Mouse (Mus musculus) MEL (cell line): ENCODE measurements at regions not wholly inside any gene's neighbourhood (a gene's known extent, or its start where the extent isn't known, plus 50 kb on each side); places are given as distances from the start of the nearest gene placed in this dataset.
A peak's percentile ranks its signal among the peaks of the same experiment; 100 is the strongest.
"Not testable (repeated sequence)": the region's sequence is repeated elsewhere in the genome, so short reads cannot be mapped to it uniquely, and the experiment has no call there.

Experiments used
- DNase-seq: peaks from one replicate; pipeline ENCODE4 v3.0.0; 2011; ENCODE audit warnings: low read depth, low spot score
- H3K27ac ChIP-seq: 2 replicates; pipeline ENCODE4 v1.5.1; 2012; ENCODE audit warnings: low read depth, mild to moderate bottlenecking, control low read depth, low read length, moderate library complexity; ENCODE audit not compliant: control insufficient read depth
- H3K27me3 ChIP-seq, 2 experiments: fragments of 150-350 bp in 1 of 2; sonication (generic) in 1 of 2; 2 replicates each; pipeline ENCODE4 v1.6.1; 2012; ENCODE audit warnings: low read length in 2 of 2, mild to moderate bottlenecking in 2 of 2, improper control_type of control experiment in 1 of 2, moderate library complexity in 1 of 2; ENCODE audit not compliant: insufficient read depth in 2 of 2, control insufficient read depth in 1 of 2
- H3K36me3 ChIP-seq, 2 experiments: 2 replicates each; pipeline ENCODE4 v1.6.1; 2012 to 2014; ENCODE audit warnings: low read length in 2 of 2, improper control_type of control experiment in 1 of 2, inconsistent platforms in 1 of 2, mild to moderate bottlenecking in 1 of 2; ENCODE audit not compliant: insufficient read depth in 2 of 2, control insufficient read depth in 1 of 2
- H3K4me1 ChIP-seq, 2 experiments: fragments of 150-350 bp in 1 of 2; sonication (generic) in 1 of 2; 2 replicates each; pipeline ENCODE4 v1.6.1; 2012; ENCODE audit warnings: low read length in 2 of 2, improper control_type of control experiment in 1 of 2, mild to moderate bottlenecking in 1 of 2; ENCODE audit not compliant: insufficient read depth in 2 of 2, control insufficient read depth in 1 of 2
- H3K4me3 ChIP-seq, 2 experiments: fragments of 150-350 bp in 1 of 2; sonication (generic) in 1 of 2; 2 replicates each; pipeline ENCODE4 v1.5.1; 2012; ENCODE audit warnings: low read depth in 2 of 2, low read length in 2 of 2, mild to moderate bottlenecking in 2 of 2, moderate library complexity in 2 of 2, control low read depth in 1 of 2, improper control_type of control experiment in 1 of 2; ENCODE audit not compliant: control insufficient read depth in 1 of 2, insufficient read depth in 1 of 2
- H3K79me2 ChIP-seq: 2 replicates; pipeline ENCODE4 v1.6.1; 2012; ENCODE audit warnings: mild to moderate bottlenecking, low read length, moderate library complexity; ENCODE audit not compliant: control insufficient read depth, poor library complexity, insufficient read depth
- H3K9ac ChIP-seq: 2 replicates; pipeline ENCODE4 v1.6.1; 2012; ENCODE audit warnings: low read depth, mild to moderate bottlenecking, control low read depth, low read length, moderate library complexity; ENCODE audit not compliant: control insufficient read depth, poor library complexity, severe bottlenecking
- H3K9me3 ChIP-seq: fragments of 150-350 bp; sonication (generic); replicated peaks from 2 replicates; pipeline ENCODE4 v1.6.1; 2012; ENCODE audit warnings: mild to moderate bottlenecking, low read length, improper control_type of control experiment, moderate library complexity; ENCODE audit not compliant: insufficient read depth
- CHD1 ChIP-seq: IDR thresholded peaks from 2 replicates; pipeline ENCODE4 v1.6.1; 2012; ENCODE audit warnings: low read depth, mild to moderate bottlenecking, inconsistent platforms, low read length, improper control_type of control experiment
- CHD2 ChIP-seq: IDR thresholded peaks from 2 replicates; pipeline ENCODE4 v1.6.1; 2011; ENCODE audit warnings: low read length, improper control_type of control experiment
- ELF1 ChIP-seq: IDR thresholded peaks from 2 replicates; pipeline ENCODE4 v1.6.1; 2014; ENCODE audit warnings: low read depth, mild to moderate bottlenecking, inconsistent platforms, low read length, improper control_type of control experiment, moderate library complexity
- EP300 ChIP-seq, 2 experiments: IDR thresholded peaks; 2 replicates each; pipeline ENCODE4 v1.6.1; 2011; ENCODE audit warnings: improper control_type of control experiment in 2 of 2, low read length in 2 of 2, low read depth in 1 of 2, mild to moderate bottlenecking in 1 of 2
- ETS1 ChIP-seq: IDR thresholded peaks from 2 replicates; pipeline ENCODE4 v1.6.1; 2012; ENCODE audit warnings: low read depth, mild to moderate bottlenecking, inconsistent platforms, low read length, improper control_type of control experiment, moderate library complexity
- GABPA ChIP-seq: IDR thresholded peaks from 2 replicates; pipeline ENCODE4 v1.6.1; 2012; ENCODE audit warnings: low read depth, mild to moderate bottlenecking, inconsistent platforms, low read length, improper control_type of control experiment, moderate library complexity
- GATA1 ChIP-seq: IDR thresholded peaks from 2 replicates; pipeline ENCODE4 v1.6.1; 2011; ENCODE audit warnings: low read depth, low read length, improper control_type of control experiment
- JUND ChIP-seq: IDR thresholded peaks from 2 replicates; pipeline ENCODE4 v1.6.1; 2011; ENCODE audit warnings: low read depth, mild to moderate bottlenecking, improper control_type of control experiment, low read length
- KAT2A ChIP-seq: conservative IDR thresholded peaks from 2 replicates; pipeline ENCODE4 v1.6.1; 2012; ENCODE audit warnings: low read depth, low read length, improper control_type of control experiment, inconsistent platforms
- MAFK ChIP-seq: IDR thresholded peaks from 2 replicates; pipeline ENCODE4 v1.6.1; 2011; ENCODE audit warnings: low read depth, mild to moderate bottlenecking, low read length, improper control_type of control experiment, borderline replicate concordance
- MAZ ChIP-seq: IDR thresholded peaks from 2 replicates; pipeline ENCODE4 v1.6.1; 2012; ENCODE audit warnings: low read depth, mild to moderate bottlenecking, inconsistent platforms, low read length, improper control_type of control experiment
- MXI1 ChIP-seq: IDR thresholded peaks from 2 replicates; pipeline ENCODE4 v1.6.1; 2011; ENCODE audit warnings: mild to moderate bottlenecking, low read depth, low read length, improper control_type of control experiment
- POLR2A ChIP-seq, 2 experiments: IDR thresholded peaks; 2 replicates each; pipeline ENCODE4 v1.6.1; 2011 to 2012; ENCODE audit warnings: low read length in 2 of 2, mild to moderate bottlenecking in 2 of 2, control low read depth in 1 of 2, improper control_type of control experiment in 1 of 2, low read depth in 1 of 2, moderate library complexity in 1 of 2; ENCODE audit not compliant: control insufficient read depth in 1 of 2, insufficient read depth in 1 of 2, poor library complexity in 1 of 2
- TAL1 ChIP-seq: IDR thresholded peaks from 2 replicates; pipeline ENCODE4 v1.6.1; 2012; ENCODE audit warnings: mild to moderate bottlenecking, inconsistent platforms, low read length, moderate library complexity, mixed read lengths
- TCF12 ChIP-seq: IDR thresholded peaks from 2 replicates; pipeline ENCODE4 v1.6.1; 2014; ENCODE audit warnings: low read depth, mild to moderate bottlenecking, inconsistent platforms, low read length, improper control_type of control experiment, moderate library complexity
- ZNF384 ChIP-seq: IDR thresholded peaks from 2 replicates; pipeline ENCODE4 v1.6.1; 2012; ENCODE audit warnings: low read depth, mild to moderate bottlenecking, inconsistent platforms, low read length, improper control_type of control experiment

DNA sequence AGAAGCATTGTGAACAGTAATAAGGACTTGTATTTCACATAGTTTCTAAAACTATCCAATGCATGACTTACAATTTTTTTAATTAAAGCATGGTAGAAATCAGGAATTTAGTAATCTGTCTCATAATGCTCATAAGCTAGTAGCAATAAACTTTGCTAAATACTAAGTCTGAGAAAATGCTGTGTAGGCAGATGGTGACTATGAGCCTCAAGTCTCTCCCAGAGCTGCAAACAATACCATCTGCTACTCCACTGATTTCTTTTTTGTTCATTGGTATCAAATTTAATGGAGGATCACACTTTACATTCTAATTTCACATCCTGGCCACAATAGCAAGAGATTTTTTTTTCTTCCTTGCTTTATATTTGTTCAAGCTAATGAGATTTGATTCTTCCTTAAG, 404.0 kb downstream of the Tusc1 start:
- Histone ChIP-seq H3K27ac (no peak overlapping the region), H3K9me3 (no peaks in the 10 kb centered on the region), H3K4me1 (no peaks in the 10 kb centered on the region), H3K79me2 (no peaks in the 10 kb centered on the region), H3K9ac (no peak overlapping the region), H3K27me3 (no peaks in the 10 kb centered on the region), H3K4me3 (no peak overlapping the region), H3K36me3 (no peaks in the 10 kb centered on the region)
- DNase-seq, result no peak
- TF ChIP-seq KAT2A (no peak), TCF12 (no peak), JUND (no peak), GABPA (no peak), ZNF384 (no peak), ETS1 (no peak), ELF1 (no peak), POLR2A (IDR thresholded peaks at IDR 0.05; ENCODE audit: control insufficient read depth in 1 of 2, insufficient read depth in 1 of 2, low read depth in 1 of 2, low read length in 2 of 2, poor library complexity in 1 of 2) (no peak), TAL1 (no peak), MAZ (no peak), CHD2 (no peak), CHD1 (no peak), MAFK (no peak)

DNA sequence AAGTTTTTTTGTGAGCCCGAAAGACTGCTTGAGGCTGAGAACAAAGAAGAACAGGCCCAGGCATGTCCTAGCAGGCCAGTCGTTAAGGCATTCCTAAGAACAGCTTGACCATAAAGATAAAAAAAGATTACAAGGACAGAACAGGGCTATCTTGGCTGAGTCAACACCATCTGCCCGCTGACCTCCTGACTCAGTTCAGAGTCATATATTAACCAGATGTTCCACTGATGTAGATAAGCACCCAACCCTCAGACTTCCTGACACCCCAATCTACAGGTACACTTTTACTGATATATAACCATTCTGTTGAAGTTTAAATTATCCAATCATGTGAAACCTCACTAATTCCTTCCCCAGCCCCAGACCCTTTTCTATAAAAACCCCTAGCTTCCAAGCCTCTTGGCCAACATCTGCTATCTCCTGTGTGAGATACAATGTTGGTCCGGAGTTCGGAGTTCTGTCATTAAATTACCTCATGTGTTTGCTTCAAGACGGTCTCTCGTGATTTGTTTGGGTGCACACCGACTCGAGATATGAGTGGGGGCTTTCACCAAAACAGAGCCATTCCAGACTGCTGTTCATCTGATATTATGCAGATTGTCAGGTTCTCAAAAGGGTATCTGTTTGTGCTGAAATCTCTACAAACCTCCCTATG, 413.8 kb downstream of the Tusc1 start:
- H3K27me3 ChIP-seq, result no peaks in the 10 kb centered on the region
- H3K9me3 ChIP-seq, result no peaks in the 10 kb centered on the region
- no peaks in the 10 kb centered on the region for H3K36me3 ChIP-seq
- peak; percentile 4 for DNase-seq
- no peaks in the 10 kb centered on the region for H3K79me2 ChIP-seq
- TF ChIP-seq CHD2, result no peak
- no peak for TF ChIP-seq ELF1
- TF ChIP-seq MAZ, result no peak
- TF ChIP-seq GATA1, result peak; percentile 12; the same call in 1 of the 2 replicates
- TF ChIP-seq TCF12, result 0 out of 2 replicates have a peak, but pooled peaks have one; percentile 22
- TF ChIP-seq EP300 (IDR thresholded peaks at IDR 0.05; ENCODE audit: low read depth in 1 of 2, low read length in 2 of 2), result peak in 1 of 2 experiments; percentile 34; a peak in 1 of 4 replicates
- TF ChIP-seq MXI1, result no peak
- TF ChIP-seq ZNF384, result no peak
- TF ChIP-seq, all 39 proteins: peak for 3
- no peak overlapping the region for H3K9ac ChIP-seq
- no peak overlapping the region for H3K4me3 ChIP-seq
- H3K27ac ChIP-seq, result no peak overlapping the region
- H3K4me1 ChIP-seq, result no peaks in the 10 kb centered on the region

DNA sequence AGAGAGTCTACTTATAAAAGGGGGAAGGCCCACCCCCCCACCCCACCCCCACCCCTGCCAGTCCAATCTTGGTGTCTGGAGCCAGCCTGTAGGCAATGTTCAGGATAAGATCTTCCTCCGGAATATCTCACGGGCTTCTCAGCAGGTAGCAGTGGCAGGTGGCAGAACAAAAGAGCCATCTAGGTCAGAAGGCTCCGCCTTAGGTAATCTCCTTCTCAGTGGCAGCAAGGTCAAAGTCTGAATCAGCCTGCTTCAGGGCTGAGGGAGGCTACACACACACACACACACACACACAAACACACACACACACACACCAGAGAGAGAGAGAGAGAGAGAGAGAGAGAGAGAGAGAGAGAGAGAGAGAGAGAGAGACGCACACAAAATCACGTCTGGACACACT, 431.8 kb downstream of the Tusc1 start:
- not testable (repeated sequence) for H3K79me2 ChIP-seq, DNase-seq, H3K27me3 ChIP-seq, H3K4me3 ChIP-seq, H3K36me3 ChIP-seq, H3K4me1 ChIP-seq, H3K9me3 ChIP-seq, H3K9ac ChIP-seq, H3K27ac ChIP-seq
